Mouse (Mus musculus): Measurements from ENCODE around the gene Hspd1.

The Hspd1 gene

GRCm38 (mm10) chr1:55031026-55031779 is 56.8 kb downstream of the Hspd1 start:
- no peak for DNase-seq

DNA sequence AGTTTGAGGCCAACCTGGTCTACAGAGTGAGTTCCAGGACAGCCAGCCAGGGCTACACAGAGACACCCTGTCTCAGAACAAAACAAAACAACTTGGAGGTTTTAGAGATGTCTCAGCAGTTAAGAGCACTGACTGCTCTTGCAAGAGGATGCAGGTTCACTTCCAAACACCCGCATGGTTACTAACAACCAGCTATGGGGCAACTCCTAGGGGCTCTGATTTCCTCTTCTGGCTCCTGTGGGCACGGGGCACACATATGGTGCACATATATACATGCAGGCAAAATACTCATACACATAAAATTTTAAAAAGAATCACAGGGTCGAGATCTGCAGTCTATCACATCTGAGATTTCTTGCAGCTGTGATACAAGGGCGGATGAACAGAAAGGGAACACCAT is 58.6 kb downstream of the Hspd1 start:
- no peak for DNase-seq

GRCm38 (mm10) chr1:55028512-55029249 is 59.4 kb downstream of the Hspd1 start:
- DNase-seq = no peak

- no peak for DNase-seq
Measured at GRCm38 (mm10) chr1:55027966-55028365, 60.1 kb downstream of the Hspd1 start.

Data from embryo, embryonic 11 days (tissue).